Mouse (Mus musculus): Measurements from ENCODE around the gene Tbx15. TPM values are rescaled to one million over a fixed set of nuclear protein-coding genes. Genes with fewer than 3 reads are reported as not detected.

The Tbx15 gene
- total RNA-seq, 2 experiments from 2014 or later = 0.13 to 0.33 TPM

- DNase-seq (ENCODE audit: low spot score in 2 of 2) = peak in 1 of 2 experiments; percentile 8
These were observed 99.8 kb downstream of the Tbx15 start for GRCm38 (mm10) chr3:99340021-99340420.

DNA sequence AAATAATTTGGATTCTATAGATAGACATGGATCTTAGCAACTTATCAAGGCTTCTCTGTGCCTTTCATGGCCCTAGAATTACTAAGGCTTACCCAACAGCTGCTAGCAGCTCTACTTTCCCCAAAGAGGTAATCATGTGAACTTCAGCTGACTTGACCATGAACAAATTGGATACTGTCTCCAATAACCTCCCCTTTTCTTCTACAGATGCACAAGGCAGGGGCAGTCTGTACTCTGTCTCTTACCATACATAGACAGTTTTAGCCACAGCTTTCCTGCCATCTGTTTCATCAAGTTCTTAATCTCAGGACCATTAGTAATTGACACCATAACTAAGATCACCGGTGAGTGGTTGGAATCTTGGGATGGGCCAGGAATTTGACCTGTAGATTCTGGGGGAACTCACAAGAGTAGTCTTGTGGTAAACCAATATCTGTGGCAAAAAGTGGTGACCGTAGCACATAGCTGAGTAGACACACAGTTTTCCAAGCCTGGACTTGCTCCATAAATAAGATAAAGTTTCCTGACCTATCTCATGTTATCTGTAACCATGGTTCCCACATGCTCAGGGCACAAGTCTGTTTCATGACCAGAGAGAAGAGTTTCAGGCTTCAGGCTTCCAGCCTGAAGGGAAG is 139.6 kb downstream of the Tbx15 start:
- no peak for DNase-seq (ENCODE audit: low spot score in 2 of 2)

DNA sequence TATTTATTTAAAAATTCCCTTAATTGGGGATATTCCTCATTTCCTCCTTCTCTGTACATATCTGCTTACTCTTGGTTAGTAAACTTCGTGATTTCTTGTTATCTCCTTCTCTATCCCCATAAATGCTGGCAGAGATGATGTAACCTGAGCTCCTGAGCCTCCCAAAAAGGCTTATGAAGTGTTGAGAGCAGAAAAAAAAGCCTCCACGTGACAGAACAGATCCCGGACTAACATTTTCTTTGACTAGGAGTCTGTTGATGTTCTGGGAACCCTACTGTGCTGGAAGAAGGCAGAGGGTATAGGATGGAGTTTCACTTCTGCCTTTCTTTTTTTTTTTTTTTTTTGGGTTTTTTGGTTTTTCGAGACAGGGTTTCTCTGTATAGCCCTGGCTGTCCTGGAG is 146.9 kb downstream of the Tbx15 start:
- no peak for DNase-seq (ENCODE audit: low spot score in 2 of 2)

Small RNA genes within 50 kb of the gene (microRNA-seq; reads per million reads assigned to microRNA genes)
- 0 reads per million in 2 experiments for gene Mir6481 (ENCODE audit: borderline number of aligned reads in 2 of 2)

Other genes starting within 250 kb of the Tbx15 start
- 10 to 100 TPM; 10.6 to 14.6 TPM for gene Wars2, start 99.3 kb upstream of the Tbx15 start, total RNA-seq (2021)

Data from adrenal gland, adult 18-20 months (tissue).